Mouse (Mus musculus) telencephalon, adult 2 months (tissue): Measurements from ENCODE around the gene Trpv2.

Experiments
- DNase-seq: peaks from one replicate; pipeline ENCODE4 v3.0.0-alpha.2; 2011; ENCODE audit warnings: low read depth, low spot score

Gene Trpv2

DNA sequence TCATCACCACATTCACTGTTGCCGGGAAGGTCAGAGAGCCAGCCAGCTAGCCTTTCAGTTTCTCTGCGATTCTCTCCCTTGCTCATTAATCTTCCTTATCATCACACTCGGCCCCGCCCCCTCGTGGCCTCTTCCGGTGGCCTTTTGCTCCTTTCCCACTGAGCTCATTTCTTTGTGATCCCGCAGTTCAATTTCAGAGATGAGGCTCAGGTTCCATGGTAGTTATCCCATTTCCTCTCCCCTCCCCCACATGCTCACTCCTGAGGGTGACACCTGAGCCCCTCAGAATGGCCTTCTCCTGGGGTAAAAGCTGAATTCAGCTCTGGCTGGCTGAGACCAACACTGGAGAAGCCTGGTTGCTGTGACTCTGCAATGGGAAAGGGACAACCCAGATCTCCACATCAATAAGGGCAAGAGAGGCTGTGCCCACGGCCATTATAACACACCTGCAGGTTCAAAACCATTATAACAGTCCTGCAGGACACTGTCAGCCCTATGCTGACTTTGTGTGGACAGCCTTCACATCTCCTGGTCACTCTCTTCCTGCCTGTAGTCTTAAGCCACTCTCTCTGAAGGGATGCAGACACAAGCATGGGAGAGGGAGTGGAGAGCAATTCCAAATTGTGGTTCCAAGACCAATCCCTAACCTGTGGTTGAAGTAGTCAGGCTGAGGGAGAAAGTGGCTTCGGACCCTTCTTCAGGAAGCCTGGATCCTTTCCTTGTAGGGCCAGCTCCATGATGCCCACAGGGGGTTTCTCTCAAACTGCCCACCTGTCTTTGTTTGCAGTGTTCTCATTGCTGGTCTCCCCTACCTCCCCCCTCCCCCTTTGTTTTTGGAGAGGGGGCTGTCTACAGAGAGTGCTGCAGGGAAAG, 55.3 kb downstream of the Trpv2 start:
- DNase-seq, result no peak

DNA sequence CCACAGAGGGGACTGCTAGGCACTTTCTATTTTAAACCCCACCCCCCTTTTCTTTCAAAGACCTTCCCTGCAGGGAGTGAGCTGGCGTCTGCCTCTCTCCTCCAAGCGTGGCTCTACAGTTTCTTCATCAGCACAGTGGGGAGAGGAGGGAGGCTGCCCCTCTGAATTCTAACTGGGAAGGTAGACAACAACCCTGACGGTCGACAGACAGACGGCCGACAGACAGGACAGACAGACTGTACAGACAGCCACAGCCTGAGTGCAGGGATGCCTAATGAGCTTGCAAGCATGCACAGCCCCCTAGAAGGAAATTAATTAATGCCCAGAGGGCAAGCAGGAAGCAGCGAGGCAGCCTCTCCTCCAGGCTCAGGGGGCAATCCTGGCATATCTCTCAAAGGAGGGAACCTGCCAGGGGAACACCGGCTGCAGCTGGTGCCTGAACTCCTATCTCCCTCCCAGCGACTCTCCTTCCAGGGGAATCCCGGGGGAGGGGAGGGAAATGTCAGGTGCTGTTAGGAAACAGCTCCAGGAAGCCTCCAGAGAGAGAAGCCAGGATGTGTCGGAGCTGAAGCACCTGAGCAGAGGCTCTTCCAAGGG, 56.0 kb downstream of the Trpv2 start:
- no peak for DNase-seq

DNA sequence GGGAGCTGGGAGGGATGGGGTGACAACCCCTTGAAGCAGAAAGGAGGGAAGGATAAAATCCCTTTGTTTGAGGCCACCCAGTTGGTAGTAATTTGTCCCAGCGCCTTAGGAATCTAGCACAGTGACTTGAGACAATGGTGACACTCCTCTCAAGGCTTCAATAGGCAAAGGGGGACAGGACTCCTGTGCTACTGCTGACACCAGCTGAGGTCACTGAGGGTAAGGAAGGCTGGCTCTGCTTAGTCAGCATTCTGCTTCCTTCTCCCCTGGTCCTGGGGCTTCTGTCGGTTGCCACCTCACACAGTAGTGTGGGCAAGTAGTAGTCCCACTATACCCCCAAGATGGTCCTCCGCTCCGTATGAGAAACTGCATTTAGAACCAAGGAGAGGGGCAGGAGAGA, 56.9 kb downstream of the Trpv2 start:
- DNase-seq, result no peak

DNA sequence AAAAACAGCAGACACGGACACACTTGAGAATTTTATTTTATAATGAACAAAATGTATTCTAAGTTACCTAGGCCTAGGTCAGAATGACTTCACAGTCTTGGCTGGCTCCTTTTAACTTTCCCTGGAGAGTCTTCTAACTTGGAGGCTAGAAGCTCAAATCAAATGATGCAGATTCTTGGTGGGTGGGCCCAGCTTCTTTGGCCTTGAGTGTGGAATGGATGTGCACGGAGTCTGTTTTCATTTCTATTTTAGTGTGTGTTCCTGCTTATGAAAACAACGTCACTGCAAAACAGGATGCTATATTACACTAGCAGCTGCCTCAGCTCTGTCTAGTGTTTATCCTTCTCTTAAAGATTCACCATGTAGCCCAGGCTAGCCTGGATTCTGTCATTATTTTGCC, 61.1 kb downstream of the Trpv2 start:
- no peak for DNase-seq

DNA sequence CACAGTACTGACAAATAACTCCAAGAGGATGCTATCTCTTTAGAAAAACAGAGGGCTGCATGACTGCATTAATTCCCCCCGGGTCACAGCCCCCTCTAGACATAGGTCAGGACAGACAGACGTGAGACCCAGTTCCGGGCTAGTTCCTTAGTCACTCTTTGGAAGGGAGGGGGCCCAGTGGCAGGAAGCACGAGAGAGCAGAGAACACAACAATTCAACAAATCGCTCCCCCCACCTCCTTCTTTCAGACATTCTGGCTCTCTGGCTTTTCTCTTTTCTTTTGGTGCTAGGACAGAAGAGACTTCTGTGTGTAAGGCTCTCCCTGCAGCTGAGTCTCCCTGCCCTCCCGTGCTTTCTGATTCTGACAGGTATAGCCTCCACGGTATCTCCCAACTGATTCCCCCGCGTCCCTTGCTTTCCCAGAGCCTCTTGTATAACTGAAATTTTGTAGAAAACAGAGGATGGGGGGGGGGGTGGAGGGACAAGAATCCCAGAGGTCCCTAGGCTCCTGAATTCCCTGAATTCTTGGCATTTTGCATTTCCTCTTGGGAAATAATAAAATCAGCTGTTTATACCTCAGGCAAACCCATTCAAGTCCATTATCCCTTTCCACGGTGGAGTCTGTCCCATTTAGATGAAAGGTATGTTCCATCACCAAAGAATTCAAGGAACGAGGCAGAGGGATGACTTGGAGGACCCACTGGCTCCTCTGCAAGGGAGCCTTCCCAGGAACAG, 62.0 kb downstream of the Trpv2 start:
- no peak for DNase-seq

DNA sequence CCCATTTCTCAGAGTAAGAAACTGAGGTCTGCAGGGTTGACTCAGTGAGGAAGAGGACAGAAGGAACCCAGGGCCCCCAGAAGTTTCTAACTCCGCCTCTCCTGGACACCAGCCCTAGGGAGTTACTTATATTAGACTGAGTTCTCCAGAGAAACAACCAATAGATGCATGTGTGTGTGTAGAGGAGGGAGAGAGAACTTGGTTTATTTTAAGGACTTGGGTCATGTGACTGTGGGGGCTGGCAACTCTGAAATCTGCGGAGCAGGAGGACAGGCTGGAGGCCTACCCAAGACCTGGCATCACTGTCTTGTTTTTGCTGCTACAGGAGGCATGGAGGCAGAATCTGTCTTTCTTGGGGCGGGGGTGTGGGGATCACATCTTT, 62.5 kb downstream of the Trpv2 start:
- peak; percentile 88 for DNase-seq

DNA sequence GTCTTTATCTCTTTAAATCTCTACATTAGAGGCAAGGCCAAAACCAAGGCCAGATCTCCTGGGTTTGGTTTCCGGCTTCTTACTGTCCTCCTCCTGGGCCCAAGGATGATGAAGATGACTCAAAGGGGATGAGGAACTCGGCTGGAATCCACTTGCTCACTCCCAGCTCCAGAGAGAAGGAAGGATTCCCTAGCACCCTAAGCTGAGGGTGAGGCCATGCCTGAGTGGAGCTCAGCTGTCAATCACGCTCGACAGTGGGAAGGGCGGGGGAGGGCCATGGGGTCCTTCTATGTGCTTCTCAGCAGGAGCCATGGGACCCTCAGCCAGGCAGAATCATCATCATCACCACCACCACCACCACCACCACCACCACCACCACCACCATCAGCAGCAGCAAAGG, 63.1 kb downstream of the Trpv2 start:
- no peak for DNase-seq

DNA sequence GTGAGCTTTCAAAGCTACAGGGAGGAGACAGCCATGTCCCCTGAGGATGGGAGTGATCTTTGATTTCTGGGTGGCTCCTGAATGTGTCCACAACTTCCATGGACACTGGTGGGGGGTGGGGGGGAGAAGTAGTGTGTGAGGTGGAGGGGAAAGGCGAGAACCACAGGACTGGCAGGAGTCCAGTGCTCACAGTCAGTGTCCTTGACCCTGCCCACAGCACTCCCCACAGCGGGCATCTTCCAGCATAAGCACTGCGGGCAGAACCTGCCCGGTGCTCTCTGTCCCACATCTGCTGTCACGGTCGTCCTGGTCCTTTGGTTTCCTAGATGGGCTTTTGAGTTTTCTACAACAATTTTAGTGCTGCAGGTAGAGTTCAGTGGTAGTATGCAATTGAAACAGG, 63.5 kb downstream of the Trpv2 start:
- DNase-seq, result no peak

DNA sequence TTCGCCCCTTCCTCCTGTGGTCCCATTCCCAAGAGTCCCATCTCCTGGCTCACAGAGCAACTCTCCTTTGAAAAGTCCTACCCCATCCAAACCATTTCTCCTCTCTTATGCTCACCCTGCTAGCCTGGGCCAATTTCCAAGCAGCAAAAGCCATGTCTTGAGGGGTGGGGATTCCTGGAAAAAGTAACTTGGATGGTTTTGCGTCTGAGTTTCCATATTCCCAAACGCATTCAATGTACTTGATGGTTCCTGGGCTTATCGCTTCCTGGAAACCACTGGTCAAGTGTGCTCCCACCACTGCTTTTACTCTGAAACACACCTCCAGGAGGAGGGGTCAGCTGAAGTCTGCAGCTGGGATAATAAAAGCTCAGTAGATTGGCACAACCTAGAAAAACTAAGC, 64.1 kb downstream of the Trpv2 start:
- DNase-seq, result no peak

DNA sequence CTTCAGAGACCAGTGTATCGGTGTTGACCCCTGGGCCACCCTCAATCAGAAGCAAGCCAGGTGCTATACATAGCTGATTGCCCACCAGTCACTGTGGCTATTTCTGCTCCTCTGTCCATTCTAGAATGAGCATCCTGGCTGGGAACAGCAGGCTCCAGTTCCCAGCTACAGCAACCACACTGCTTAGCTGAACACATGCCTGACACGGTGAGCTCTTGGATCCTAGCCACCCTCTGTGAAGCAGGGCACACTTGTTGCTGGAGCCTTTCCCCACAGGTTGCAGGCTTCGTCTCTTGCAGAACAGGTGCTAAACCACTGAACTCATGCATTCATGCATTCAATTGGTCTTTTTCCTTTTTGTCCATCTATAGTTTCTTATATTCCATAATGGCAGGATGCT, 66.1 kb downstream of the Trpv2 start:
- DNase-seq, result no peak

DNA sequence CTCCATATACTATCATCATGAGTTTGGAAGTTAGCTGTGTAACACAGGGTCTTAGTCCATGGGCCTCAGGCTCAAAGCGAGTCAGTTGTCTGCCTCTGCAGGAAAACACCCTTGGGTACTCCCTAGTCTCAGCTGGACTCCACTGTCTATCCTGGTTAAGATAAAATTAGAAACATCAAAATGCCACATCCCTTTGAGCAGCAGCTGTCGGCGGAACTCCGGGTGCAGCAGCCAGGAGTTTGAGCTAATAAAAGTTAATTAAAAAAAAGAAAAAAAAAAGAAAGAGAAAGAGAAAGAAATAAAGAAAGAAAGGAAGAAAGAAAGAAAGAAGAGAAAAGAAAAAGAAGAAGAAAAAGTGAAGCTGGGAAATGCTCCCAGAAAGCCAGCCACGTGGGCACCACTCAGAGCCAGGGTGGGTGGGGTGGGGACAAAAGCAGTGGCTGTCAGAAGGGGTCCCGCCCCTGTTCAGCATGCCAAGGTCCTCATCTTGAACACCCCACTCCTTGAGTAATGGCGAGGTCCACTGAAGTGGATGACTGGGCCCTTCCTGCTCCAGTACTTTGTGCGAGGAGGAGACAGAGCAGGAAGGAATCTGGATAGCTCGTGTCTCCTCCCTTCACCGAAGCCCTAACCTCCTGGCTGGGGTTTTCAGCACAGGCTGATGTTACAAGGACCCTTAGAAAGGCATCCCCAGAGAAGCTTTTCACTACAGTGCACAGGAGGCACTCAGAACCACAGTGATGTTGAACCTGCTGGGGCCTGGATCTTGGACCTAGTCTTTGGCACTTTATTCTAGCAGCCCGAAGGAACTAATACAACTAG, 67.9 kb downstream of the Trpv2 start:
- DNase-seq, result no peak

DNA sequence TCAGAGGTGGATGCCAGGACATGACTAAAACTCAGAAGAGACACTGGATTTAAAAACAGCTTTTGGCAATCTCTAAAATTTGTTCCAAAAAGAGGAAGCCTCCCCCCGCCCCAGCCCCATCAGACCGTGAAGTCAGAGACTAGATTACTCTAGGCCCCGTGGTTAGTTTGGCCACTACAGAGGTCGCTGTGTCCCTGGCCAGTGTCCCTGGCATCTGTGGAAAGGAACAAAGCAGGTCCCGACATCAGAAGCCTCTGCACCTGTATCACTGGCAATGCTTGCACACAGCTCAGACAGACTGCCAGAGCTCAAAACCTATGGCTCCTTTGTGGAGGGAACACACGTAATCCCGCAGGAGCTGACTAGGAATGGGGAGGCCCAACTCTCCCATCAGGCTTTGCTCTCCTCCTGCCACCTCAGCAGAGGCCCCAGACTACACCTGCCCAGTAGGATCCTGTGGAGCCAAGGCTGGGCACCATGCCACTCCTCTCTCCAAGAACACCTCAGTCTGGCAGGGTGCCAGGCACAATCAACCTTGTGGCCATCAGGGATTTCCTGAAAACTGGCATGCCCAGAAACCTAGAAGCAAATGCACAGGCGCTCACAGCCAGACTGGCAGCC, 68.8 kb downstream of the Trpv2 start:
- DNase-seq, result no peak

DNA sequence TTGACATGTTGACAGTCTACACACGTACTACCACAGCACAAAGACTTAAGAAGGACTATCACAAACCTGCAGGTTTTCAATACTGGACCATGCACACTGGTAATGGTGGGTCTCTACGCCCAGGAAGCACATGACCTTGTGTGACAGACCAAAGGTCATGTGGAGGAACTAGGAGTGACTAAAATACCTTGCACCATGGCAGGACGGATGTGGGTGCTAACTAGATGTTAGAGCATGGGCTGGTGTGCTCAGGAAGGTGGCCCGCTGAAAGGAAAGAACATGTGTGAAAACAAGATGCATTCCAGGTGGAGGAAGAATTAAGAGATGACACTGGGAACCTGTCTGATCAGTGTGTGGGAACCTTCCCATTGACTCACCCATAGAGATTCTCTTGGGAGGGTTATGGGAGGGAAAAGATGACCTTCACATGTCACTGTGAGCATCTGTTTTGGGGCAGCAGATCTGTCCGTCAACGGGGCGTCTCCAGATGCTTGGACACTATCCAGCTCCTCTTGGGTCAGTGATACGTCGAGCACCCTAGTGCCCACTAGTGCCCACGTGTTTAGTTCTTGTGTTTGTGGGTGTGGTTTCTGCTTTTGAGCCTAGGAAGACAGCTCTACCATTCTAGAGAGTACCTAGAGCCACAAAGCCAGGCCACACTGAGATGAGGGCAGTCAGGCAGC, 69.5 kb downstream of the Trpv2 start:
- no peak for DNase-seq

DNA sequence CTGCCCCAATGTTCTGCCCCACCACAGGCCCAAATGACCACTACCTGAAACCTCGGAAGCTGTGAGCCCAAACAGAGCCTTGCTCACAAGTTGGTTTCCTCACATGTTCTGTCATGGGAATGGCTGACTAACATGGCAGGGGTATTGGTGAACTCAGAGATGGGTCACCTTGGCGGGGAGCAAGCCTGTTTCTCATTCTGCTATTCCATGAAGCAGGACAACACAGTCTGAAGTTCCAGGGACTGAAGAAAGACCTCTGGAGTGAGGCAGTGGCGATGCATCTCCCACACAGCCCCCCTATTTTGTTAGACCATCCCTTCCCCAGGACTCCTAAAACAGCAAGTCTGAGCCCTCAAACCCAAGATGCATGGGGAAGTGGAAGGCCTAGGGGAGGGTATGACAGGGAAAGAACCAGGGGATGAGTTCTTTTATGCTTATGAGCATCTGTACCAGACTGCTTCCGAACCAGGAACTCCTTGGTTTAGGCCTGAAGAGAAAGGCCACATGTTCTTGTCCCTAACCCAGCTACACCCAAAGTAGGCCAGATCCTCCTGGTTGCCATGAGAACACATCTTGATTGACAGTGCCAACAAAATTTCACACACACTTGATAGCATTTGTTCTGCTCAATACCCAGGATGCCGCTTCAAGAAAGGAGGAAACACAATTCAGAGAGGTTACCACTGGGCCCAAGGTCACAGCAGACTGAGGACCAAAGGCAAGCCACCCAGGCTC, 70.5 kb downstream of the Trpv2 start:
- DNase-seq, result no peak

DNA sequence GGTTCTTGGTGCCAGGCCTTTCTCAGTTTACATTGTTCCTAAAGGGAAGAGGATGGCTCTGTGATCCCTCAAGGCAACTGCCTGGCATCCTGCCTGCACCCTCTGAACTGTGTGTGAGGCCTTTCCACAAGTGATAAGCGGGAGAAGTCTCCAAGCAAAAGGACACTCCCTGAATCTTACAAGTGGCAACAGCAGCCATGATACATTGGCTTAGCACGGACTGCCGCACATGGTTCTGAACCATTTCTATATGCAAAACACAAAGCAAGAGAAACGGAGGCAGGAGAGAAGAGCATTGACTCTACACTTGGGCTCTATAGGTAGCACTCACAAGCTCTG, 71.0 kb downstream of the Trpv2 start:
- no peak for DNase-seq

DNA sequence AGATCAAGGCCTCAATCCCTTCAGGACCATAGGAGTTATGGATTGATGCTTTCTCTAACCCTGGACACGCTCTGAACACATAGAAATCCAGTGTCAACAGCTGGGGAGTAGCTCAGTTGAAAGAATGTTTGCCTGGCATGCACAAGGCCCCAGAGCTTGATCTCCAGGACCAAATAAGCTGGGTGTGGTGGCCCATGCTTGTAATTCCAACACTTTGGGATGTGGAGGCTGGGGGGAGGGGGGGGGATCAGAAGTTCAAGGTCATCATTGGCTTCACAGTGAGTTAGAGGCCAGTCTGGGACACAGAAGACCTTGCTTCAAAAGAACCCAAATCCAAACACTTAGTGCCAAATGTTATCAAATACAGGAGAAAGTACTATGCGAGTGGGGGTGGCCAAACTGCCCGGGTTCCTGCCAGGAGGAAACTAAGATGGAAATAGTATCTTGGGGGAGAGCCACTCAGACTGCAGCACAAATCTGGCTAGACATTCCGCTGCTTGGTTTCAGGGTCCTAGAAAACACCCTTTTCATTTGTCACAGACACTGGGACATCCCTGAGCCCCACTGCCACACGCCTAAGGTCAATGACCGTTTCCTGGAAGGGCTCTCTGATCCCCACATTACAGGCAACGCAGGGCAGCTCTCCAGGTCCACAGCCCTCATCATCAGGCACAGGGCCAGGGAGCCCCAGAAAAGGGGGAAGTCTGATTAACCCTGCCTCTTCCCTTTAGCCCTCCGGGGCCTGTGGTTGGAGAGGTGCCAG, 71.6 kb downstream of the Trpv2 start:
- peak; percentile 81 for DNase-seq

DNA sequence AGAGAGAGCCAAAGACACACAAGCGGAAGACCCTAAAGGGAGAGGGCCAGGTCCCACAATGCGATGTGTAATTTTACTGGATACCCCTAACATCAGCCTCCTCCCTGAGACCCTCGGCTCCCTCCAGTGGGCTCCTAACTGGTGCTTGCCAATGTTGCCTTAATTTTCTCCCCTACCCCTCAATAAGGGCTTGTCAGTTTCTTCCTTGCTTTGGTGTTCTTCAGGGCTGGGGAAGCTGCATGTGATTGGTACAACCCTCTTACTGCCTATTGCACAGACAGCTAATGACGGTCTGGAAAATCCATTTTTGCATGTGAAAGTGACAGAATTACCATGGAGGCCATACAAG, 72.2 kb downstream of the Trpv2 start:
- no peak for DNase-seq

DNA sequence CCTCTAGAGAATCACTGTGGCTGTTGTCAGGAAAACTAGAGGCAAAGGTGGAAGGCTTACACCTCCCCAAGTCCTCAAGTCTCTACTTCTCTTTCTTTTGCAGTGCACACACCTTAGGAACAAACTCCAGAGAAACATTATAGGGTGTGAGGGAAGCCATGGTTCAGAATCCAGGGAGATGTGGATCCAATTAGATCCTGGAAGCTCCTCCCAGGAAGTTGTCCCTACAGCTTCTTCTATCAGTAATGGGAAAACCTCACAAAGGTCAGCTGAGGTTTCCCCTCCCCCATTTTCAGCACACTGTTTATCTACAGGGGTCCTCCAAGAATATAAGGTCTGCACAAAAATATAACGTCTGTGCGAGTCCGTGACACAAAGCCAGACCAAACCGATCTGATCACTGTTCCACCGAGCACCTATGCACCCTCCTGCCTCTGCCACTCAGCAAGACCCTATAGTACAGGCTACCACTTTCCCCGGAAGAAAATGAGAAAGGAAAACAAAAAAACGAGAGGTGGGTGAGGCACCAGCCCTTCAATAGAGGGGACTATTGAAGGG, 72.8 kb downstream of the Trpv2 start:
- no peak for DNase-seq
